Mouse (Mus musculus) c-Kit-negative CD71-positive TER-119-positive erythroid progenitor cells, embryonic 14.5 days (primary cell): ENCODE measurements around the gene Commd7.

Experiments
- DNase-seq: peaks from one replicate; pipeline ENCODE4 v3.0.0-alpha.2; 2013; ENCODE audit warnings: low read depth, low spot score

Gene Commd7

GRCm38 (mm10) chr2:153622449-153622848 is 10.1 kb downstream of the Commd7 start:
- no peak for DNase-seq

GRCm38 (mm10) chr2:153618889-153619288 is 13.7 kb downstream of the Commd7 start:
- no peak for DNase-seq

GRCm38 (mm10) chr2:153618439-153618838 is 14.1 kb downstream of the Commd7 start:
- DNase-seq: no peak

GRCm38 (mm10) chr2:153616893-153617292 is 15.7 kb downstream of the Commd7 start:
- DNase-seq: no peak

- no peak for DNase-seq
Observed at GRCm38 (mm10) chr2:153612594-153613281, 19.8 kb downstream of the Commd7 start.

- no peak for DNase-seq
Observed at GRCm38 (mm10) chr2:153611743-153612142, 20.8 kb downstream of the Commd7 start.

- DNase-seq: no peak
Observed at GRCm38 (mm10) chr2:153611241-153611630, 21.3 kb downstream of the Commd7 start.

GRCm38 (mm10) chr2:153610426-153611240 is 21.9 kb downstream of the Commd7 start:
- no peak for DNase-seq

GRCm38 (mm10) chr2:153609548-153609947 is 23.0 kb downstream of the Commd7 start:
- peak; percentile 70 for DNase-seq

GRCm38 (mm10) chr2:153609058-153609457 is 23.5 kb downstream of the Commd7 start:
- DNase-seq: no peak

- DNase-seq: peak; percentile 68
Observed at GRCm38 (mm10) chr2:153607870-153608515, 24.6 kb downstream of the Commd7 start.

GRCm38 (mm10) chr2:153606421-153606820 is 26.2 kb downstream of the Commd7 start:
- DNase-seq: no peak

GRCm38 (mm10) chr2:153603724-153604123 is 28.9 kb downstream of the Commd7 start:
- DNase-seq: no peak

- DNase-seq: no peak
Observed at GRCm38 (mm10) chr2:153600667-153601648, 31.6 kb downstream of the Commd7 start.

- no peak for DNase-seq
Observed at GRCm38 (mm10) chr2:153600021-153600666, 32.4 kb downstream of the Commd7 start.

- no peak for DNase-seq
Observed at GRCm38 (mm10) chr2:153597626-153598025, 35.0 kb downstream of the Commd7 start.

GRCm38 (mm10) chr2:153597014-153597413 is 35.6 kb downstream of the Commd7 start:
- DNase-seq: no peak

GRCm38 (mm10) chr2:153594998-153595397 is 37.6 kb downstream of the Commd7 start:
- no peak for DNase-seq

- no peak for DNase-seq
Observed at GRCm38 (mm10) chr2:153593186-153593585, 39.4 kb downstream of the Commd7 start.
